Comparison of ENCODE assay signal across 29 mouse cellular contexts in genomic region chr8:8238051-8238450, GRCm38 (mm10).
DNase-seq lines count a peak whose midpoint lies in the region; ATAC-seq and TF ChIP-seq lines count a peak whose summit lies in the region.
"Had no signal": no experiment of that assay in that cellular context is flagged by ENCODE, and none has a peak within 500 bp of the region (broad histone marks: within the 10 kb centered on the region; RNA-seq: fewer than 3 reads in every experiment).

No protein-coding gene starts in this region.

- 30% methylated on average over 6 of the region's 6 CpGs for WGBS in heart, embryonic 10.5 days
- 62% methylated on average over 6 of the region's 6 CpGs for WGBS in heart, adult 2 months
- WGBS in intestine, embryonic 14.5 days = 71% methylated on average over 6 of the region's 6 CpGs
- WGBS in intestine, embryonic 16.5 days = 55% methylated on average over 6 of the region's 6 CpGs
- WGBS in large intestine, adult 2 months = 32% methylated on average over 6 of the region's 6 CpGs
- WGBS in lung, adult 2 months = 83% methylated on average over 6 of the region's 6 CpGs

- DNase-seq in heart, embryonic 10.5 days (ENCODE audit: low spot score) = no peak
- no peak for DNase-seq in heart, adult 2 months
- no peak for DNase-seq in intestine, embryonic 14.5 days (ENCODE audit: low spot score)
- peak; percentile 86 for DNase-seq in large intestine, adult 2 months (ENCODE audit: low read depth, low spot score)
- DNase-seq in lung, adult 2 months = no peak
- no peak for DNase-seq in kidney, adult 8-10 months
- DNase-seq: adrenal gland, adult 8-10 months; adrenal gland, postnatal 14 days; adrenal gland, postnatal 36 days; B cell, adult 2 months; cerebellum, adult 11-12 months; cerebellum, adult 2 months; cerebellum, adult 9-10 months; cerebellum, postnatal 10 days; cerebellum, postnatal 25 days; embryo, embryonic 11 days had no signal

- TF ChIP-seq EP300 in heart, adult 2 months (IDR thresholded peaks at IDR 0.05; ENCODE audit: insufficient read depth, low read depth, low read length) = no peak

- no peak overlapping the region for H3K9ac ChIP-seq in heart, adult 2 months (ENCODE audit: low read depth, low read length)
- no peak overlapping the region for H3K9ac ChIP-seq in intestine, embryonic 14.5 days (ENCODE audit: low read length)
- no peak overlapping the region for H3K9ac ChIP-seq in intestine, embryonic 16.5 days (ENCODE audit: low read depth, low read length)
- H3K9ac ChIP-seq: embryonic facial prominence, embryonic 13.5 days; embryonic facial prominence, embryonic 15.5 days; forebrain, embryonic 12.5 days had no signal

- H3K4me3 ChIP-seq in heart, embryonic 10.5 days = no peak overlapping the region
- H3K4me3 ChIP-seq in heart, adult 2 months = no peak overlapping the region
- H3K4me3 ChIP-seq in intestine, embryonic 14.5 days (ENCODE audit: low read depth, low read length) = no peak overlapping the region
- H3K4me3 ChIP-seq in intestine, embryonic 16.5 days (ENCODE audit: low read length) = no peak overlapping the region
- H3K4me3 ChIP-seq in lung, adult 2 months (replicated peaks; ENCODE audit: extremely low read depth, low read depth, low read length) = no peak overlapping the region
- H3K4me3 ChIP-seq: embryonic facial prominence, embryonic 13.5 days; embryonic facial prominence, embryonic 15.5 days; erythroblast, embryonic 14.5 days; forebrain, embryonic 10.5 days; forebrain, embryonic 12.5 days had no signal

- TF ChIP-seq CTCF in heart, adult 2 months (IDR thresholded peaks at IDR 0.05) = no peak
- no peak for TF ChIP-seq CTCF in lung, adult 2 months (IDR thresholded peaks at IDR 0.05; ENCODE audit: insufficient read depth, low read length)

- no peaks in the 10 kb centered on the region for H3K36me3 ChIP-seq in heart, embryonic 10.5 days
- no peaks in the 10 kb centered on the region for H3K36me3 ChIP-seq in heart, adult 2 months (ENCODE audit: control insufficient read depth, insufficient read depth, low read length)
- H3K36me3 ChIP-seq in intestine, embryonic 14.5 days (ENCODE audit: control insufficient read depth, insufficient read depth, low read length) = no peaks in the 10 kb centered on the region
- H3K36me3 ChIP-seq in intestine, embryonic 16.5 days (ENCODE audit: control insufficient read depth, insufficient read depth, low read length) = no peaks in the 10 kb centered on the region
- H3K36me3 ChIP-seq: embryonic facial prominence, embryonic 13.5 days; embryonic facial prominence, embryonic 15.5 days; forebrain, embryonic 10.5 days; forebrain, embryonic 12.5 days; G1E had no signal

- H3K9me3 ChIP-seq in heart, embryonic 10.5 days = no peaks in the 10 kb centered on the region
- H3K9me3 ChIP-seq in intestine, embryonic 14.5 days (ENCODE audit: control insufficient read depth, low read length) = no peaks in the 10 kb centered on the region
- no peaks in the 10 kb centered on the region for H3K9me3 ChIP-seq in intestine, embryonic 16.5 days (ENCODE audit: control insufficient read depth, low read length)
- H3K9me3 ChIP-seq: embryonic facial prominence, embryonic 13.5 days; embryonic facial prominence, embryonic 15.5 days; forebrain, embryonic 10.5 days; forebrain, embryonic 12.5 days; G1E had no signal

- no peak for TF ChIP-seq POLR2A in heart, adult 2 months (IDR thresholded peaks at IDR 0.05; ENCODE audit: insufficient read depth, low read depth, low read length)
- no peak for TF ChIP-seq POLR2A in lung, adult 2 months (IDR thresholded peaks at IDR 0.05; ENCODE audit: borderline replicate concordance, extremely low read depth, low read depth, low read length)

- peaks cover 52% of the 10 kb centered on the region for H3K4me1 ChIP-seq in heart, embryonic 10.5 days
- H3K4me1 ChIP-seq in heart, adult 2 months (ENCODE audit: control insufficient read depth, insufficient read depth, low read length) = no peaks in the 10 kb centered on the region
- H3K4me1 ChIP-seq in intestine, embryonic 14.5 days (replicated peaks; ENCODE audit: control insufficient read depth, insufficient read depth, low read length) = peaks cover 6% of the 10 kb centered on the region; the same call in 1 of the 2 replicates
- peaks cover 5% of the 10 kb centered on the region; the same call in 1 of the 2 replicates for H3K4me1 ChIP-seq in intestine, embryonic 16.5 days (ENCODE audit: control insufficient read depth, insufficient read depth, low read length)
- peaks cover 5% of the 10 kb centered on the region; the same call in 1 of the 2 replicates for H3K4me1 ChIP-seq in lung, adult 2 months (ENCODE audit: control insufficient read depth, insufficient read depth, low read length)

- intact Hi-C loops in heart, adult 2 months (cut with DNase I) = no loop called here

- H3K27ac ChIP-seq in heart, embryonic 10.5 days = peak overlapping the region; percentile 49; the same call in 1 of the 2 replicates
- H3K27ac ChIP-seq in heart, adult 2 months = no peak overlapping the region
- no peak overlapping the region for H3K27ac ChIP-seq in intestine, embryonic 14.5 days (ENCODE audit: low read depth)
- peak overlapping the region; percentile 56 for H3K27ac ChIP-seq in intestine, embryonic 16.5 days (ENCODE audit: low read length)
- H3K27ac ChIP-seq: embryonic facial prominence, embryonic 13.5 days; embryonic facial prominence, embryonic 15.5 days; forebrain, embryonic 10.5 days; forebrain, embryonic 12.5 days had no signal

- ATAC-seq in intestine, embryonic 14.5 days (replicated peaks; ENCODE audit: low FRiP score, low TSS enrichment, low read depth) = peak; percentile 62; the same call in 1 of the 2 replicates
- peak; percentile 89 for ATAC-seq in intestine, embryonic 16.5 days
- no peak for ATAC-seq in megakaryocyte-erythroid progenitor cell, adult 5-6 weeks (replicated peaks; ENCODE audit: low FRiP score, low TSS enrichment, poor library complexity, severe bottlenecking)
- ATAC-seq: activated CD4-positive, CD25-positive, alpha-beta regulatory T cell, adult 4 months; CD4-positive, CD25-positive, alpha-beta regulatory T cell, adult 4 months; forebrain, embryonic 14.5 days; Patski had no signal

- no peak overlapping the region for H3K4me2 ChIP-seq in intestine, embryonic 14.5 days (ENCODE audit: low read length)
- no peak overlapping the region for H3K4me2 ChIP-seq in intestine, embryonic 16.5 days (ENCODE audit: low read depth, low read length)
- H3K4me2 ChIP-seq: embryonic facial prominence, embryonic 13.5 days; embryonic facial prominence, embryonic 15.5 days; forebrain, embryonic 12.5 days had no signal

- H3K27me3 ChIP-seq in heart, embryonic 10.5 days (ENCODE audit: insufficient read depth, poor library complexity, severe bottlenecking) = no peaks in the 10 kb centered on the region
- H3K27me3 ChIP-seq in heart, adult 2 months (ENCODE audit: control insufficient read depth, insufficient read depth, low read length) = no peaks in the 10 kb centered on the region
- H3K27me3 ChIP-seq in intestine, embryonic 14.5 days (replicated peaks; ENCODE audit: control insufficient read depth, insufficient read depth, low read length) = no peaks in the 10 kb centered on the region
- H3K27me3 ChIP-seq in intestine, embryonic 16.5 days (replicated peaks; ENCODE audit: control insufficient read depth, insufficient read depth, low read length) = no peaks in the 10 kb centered on the region
- H3K27me3 ChIP-seq: CH12.LX; embryonic facial prominence, embryonic 13.5 days; embryonic facial prominence, embryonic 15.5 days; Patski had no signal

- no peaks in the 10 kb centered on the region for H3K79me2 ChIP-seq in heart, adult 2 months (replicated peaks; ENCODE audit: control insufficient read depth, insufficient read depth, low read length)

Comparison
In these comparisons a context has a peak if more than half of its experiments do, and no peak if none do; other contexts are left out.
1. H3K27ac ChIP-seq: peak in heart, embryonic 10.5 days (single experiment) and intestine, embryonic 16.5 days (single experiment); none in heart, adult 2 months (single experiment) and intestine, embryonic 14.5 days (single experiment).